ENCODE assay signal across 8 mouse cellular contexts in genomic region chr3:93446128-93446755, GRCm38 (mm10). TPM values are rescaled to one million over a fixed set of nuclear protein-coding genes. Genes with fewer than 3 reads are reported as not detected.
DNase-seq lines count a peak whose midpoint lies in the region; ATAC-seq and TF ChIP-seq lines count a peak whose summit lies in the region.

No protein-coding gene starts in this region.

- no peak overlapping the region for H3K27ac ChIP-seq in gastrocnemius, adult 2 months
- no peak overlapping the region for H3K27ac ChIP-seq in heart, embryonic 13.5 days (replicated peaks)
- no peak overlapping the region; the same call in 1 of the 2 replicates for H3K27ac ChIP-seq in kidney, postnatal 0 days
- H3K27ac ChIP-seq in lung, embryonic 14.5 days (ENCODE audit: low read depth): no peak overlapping the region

- DNase-seq in gastrocnemius, adult 2 months: peak; percentile 20
- DNase-seq in gastrocnemius, postnatal 25 days: no peak
- peak; percentile 14 for DNase-seq in cerebellum, adult 9-11 months
- DNase-seq in kidney, postnatal 0 days (ENCODE audit: low spot score): peak; percentile 79
- peak; percentile 75 for DNase-seq in lung, embryonic 14.5 days
- peak; percentile 33 for DNase-seq in ovary, postnatal 36 days (ENCODE audit: low spot score)
- no peak for DNase-seq in thymus, postnatal 10 days (ENCODE audit: low spot score in 2 of 2)

- no peak; the same call in 1 of the 2 replicates for TF ChIP-seq CTCF in gastrocnemius, adult 2 months (IDR thresholded peaks at IDR 0.05)
- TF ChIP-seq CTCF in kidney, postnatal 0 days (IDR thresholded peaks at IDR 0.05; ENCODE audit: low read depth): no peak
- peak; percentile 23 for TF ChIP-seq CTCF in lung, embryonic 14.5 days (IDR thresholded peaks at IDR 0.05; ENCODE audit: low read depth)

- no peaks in the 10 kb centered on the region for H3K36me3 ChIP-seq in heart, embryonic 13.5 days
- no peaks in the 10 kb centered on the region for H3K36me3 ChIP-seq in kidney, postnatal 0 days (ENCODE audit: insufficient read depth, low read length)
- no peaks in the 10 kb centered on the region for H3K36me3 ChIP-seq in lung, embryonic 14.5 days (ENCODE audit: insufficient read depth)

- peaks cover 67% of the 10 kb centered on the region for H3K27me3 ChIP-seq in heart, embryonic 13.5 days (replicated peaks)
- H3K27me3 ChIP-seq in kidney, postnatal 0 days (ENCODE audit: insufficient read depth, low read length): peaks cover 10% of the 10 kb centered on the region
- peaks cover 31% of the 10 kb centered on the region for H3K27me3 ChIP-seq in lung, embryonic 14.5 days (ENCODE audit: insufficient read depth, low read length)

- no peaks in the 10 kb centered on the region for H3K9me3 ChIP-seq in heart, embryonic 13.5 days
- no peaks in the 10 kb centered on the region for H3K9me3 ChIP-seq in kidney, postnatal 0 days (replicated peaks; ENCODE audit: low read length)
- H3K9me3 ChIP-seq in lung, embryonic 14.5 days (ENCODE audit: low read depth, low read length): no peaks in the 10 kb centered on the region

- no peak for ATAC-seq in heart, embryonic 13.5 days (ENCODE audit: extremely low read depth, insufficient number of reproducible peaks, low FRiP score, low TSS enrichment)
- ATAC-seq in kidney, postnatal 0 days (replicated peaks; ENCODE audit: low FRiP score, low read depth): no peak
- ATAC-seq in lung, embryonic 14.5 days (ENCODE audit: insufficient read depth): no peak

- peak overlapping the region; percentile 73 for H3K9ac ChIP-seq in heart, embryonic 13.5 days
- H3K9ac ChIP-seq in kidney, postnatal 0 days (ENCODE audit: low read depth, low read length): peak overlapping the region; percentile 57
- peak overlapping the region; percentile 46 for H3K9ac ChIP-seq in lung, embryonic 14.5 days

- H3K4me3 ChIP-seq in gastrocnemius, adult 2 months: peak overlapping the region; percentile 79
- peak overlapping the region; percentile 72 for H3K4me3 ChIP-seq in heart, embryonic 13.5 days
- H3K4me3 ChIP-seq in kidney, postnatal 0 days (replicated peaks; ENCODE audit: low read depth, low read length): peak overlapping the region; percentile 47
- H3K4me3 ChIP-seq in lung, embryonic 14.5 days (ENCODE audit: low read depth, low read length): peak overlapping the region; percentile 49

- peaks cover 25% of the 10 kb centered on the region for H3K4me1 ChIP-seq in heart, embryonic 13.5 days
- peaks cover 9% of the 10 kb centered on the region for H3K4me1 ChIP-seq in kidney, postnatal 0 days (replicated peaks; ENCODE audit: insufficient read depth, low read length)
- no peaks in the 10 kb centered on the region; the same call in none of the 2 replicates for H3K4me1 ChIP-seq in lung, embryonic 14.5 days (ENCODE audit: insufficient read depth)

- intact Hi-C loops in gastrocnemius, adult 2 months (cut with DNase I): no loop called here

- peak overlapping the region; percentile 98 for H3K4me2 ChIP-seq in heart, embryonic 13.5 days
- H3K4me2 ChIP-seq in kidney, postnatal 0 days (ENCODE audit: low read length): peak overlapping the region; percentile 94
- H3K4me2 ChIP-seq in lung, embryonic 14.5 days: peak overlapping the region; percentile 87

- WGBS in heart, embryonic 13.5 days: under 1% methylated on average over 54 of the region's 54 CpGs
- WGBS in kidney, postnatal 0 days: 2% methylated on average over 54 of the region's 54 CpGs
- WGBS in lung, embryonic 14.5 days: under 1% methylated on average over 54 of the region's 54 CpGs

RNA-seq across cellular contexts. Expression of gene Tchh, which starts 4.1 kb away (rescaled TPM):
- total RNA-seq in gastrocnemius, adult 2 months (2021): not detected
- total RNA-seq in gastrocnemius, postnatal 25 days (2021): under 1 TPM in 1 of 2 experiments, not detected in 1; 0.05 TPM
- polyA plus RNA-seq in heart, embryonic 13.5 days (2015; fragmentation: Nextera tagmentation; extraction: Ambion mirVana): 0.34 and 0.44 TPM in 2 replicates
- 6.7 and 7.1 TPM in 2 replicates for polyA plus RNA-seq in kidney, postnatal 0 days (2015; fragmentation: Nextera tagmentation; extraction: Ambion mirVana)
- polyA plus RNA-seq in lung, embryonic 14.5 days (2014; fragmentation: Nextera tagmentation; extraction: Ambion mirVana): 1.4 and 1.9 TPM in 2 replicates

RNA-seq across cellular contexts. Expression of gene Tchhl1, which starts 22.3 kb away (rescaled TPM):
- not detected for total RNA-seq in gastrocnemius, adult 2 months (2021)
- total RNA-seq in gastrocnemius, postnatal 25 days (2021): not detected
- polyA plus RNA-seq in heart, embryonic 13.5 days (2015; fragmentation: Nextera tagmentation; extraction: Ambion mirVana): not detected in 2 replicates
- polyA plus RNA-seq in kidney, postnatal 0 days (2015; fragmentation: Nextera tagmentation; extraction: Ambion mirVana): 0.28 and 0.33 TPM in 2 replicates
- polyA plus RNA-seq in lung, embryonic 14.5 days (2014; fragmentation: Nextera tagmentation; extraction: Ambion mirVana): not detected in 2 replicates

RNA-seq across cellular contexts. Expression of gene Rptn, which starts 52.7 kb away (rescaled TPM):
- not detected for total RNA-seq in gastrocnemius, adult 2 months (2021)
- not detected for total RNA-seq in gastrocnemius, postnatal 25 days (2021)
- not detected in 2 replicates for polyA plus RNA-seq in heart, embryonic 13.5 days (2015; fragmentation: Nextera tagmentation; extraction: Ambion mirVana)
- 0.04 and 0.05 TPM in 2 replicates for polyA plus RNA-seq in kidney, postnatal 0 days (2015; fragmentation: Nextera tagmentation; extraction: Ambion mirVana)
- polyA plus RNA-seq in lung, embryonic 14.5 days (2014; fragmentation: Nextera tagmentation; extraction: Ambion mirVana): not detected in 2 replicates

Comparison
In these comparisons a context has a peak if more than half of its experiments do, and no peak if none do; other contexts are left out.
1. DNase-seq: peak in gastrocnemius, adult 2 months (single experiment), cerebellum, adult 9-11 months (single experiment), kidney, postnatal 0 days (single experiment), lung, embryonic 14.5 days (single experiment) and ovary, postnatal 36 days (single experiment); none in gastrocnemius, postnatal 25 days (single experiment) and thymus, postnatal 10 days (0 of 2).
2. Peak in every context shown above with its lines, with median percentiles within 50 percentile points of each other: H3K4me3 ChIP-seq, H3K4me2 ChIP-seq and H3K9ac ChIP-seq.